Mouse (Mus musculus) adrenal gland, postnatal 25 days (tissue): Measurements from ENCODE around the gene Serinc2. TPM values are rescaled to one million over a fixed set of nuclear protein-coding genes. Genes with fewer than 3 reads are reported as not detected.

ENCODE experiments used
- total RNA-seq: library from RNA; stranded (reverse); gene quantifications from 2 replicates; pipeline ENCODE4 v1.2.3, GENCODE M21; 2021

Serinc2 gene
- total RNA-seq, 1 experiment from 2014 or later, result 0.85 TPM

Other genes starting within 250 kb of the Serinc2 start
- gene Col16a1, start 231.4 kb downstream of the Serinc2 start, total RNA-seq, result 14.1 and 14.8 TPM in 2 replicates
- gene Pef1, start 176.6 kb downstream of the Serinc2 start, total RNA-seq, result 68.0 and 70.3 TPM in 2 replicates
- 0.57 and 0.76 TPM in 2 replicates for gene Hcrtr1, start 139.8 kb downstream of the Serinc2 start, total RNA-seq
- 77.1 and 111 TPM in 2 replicates for gene Tinagl1, start 104.1 kb downstream of the Serinc2 start, total RNA-seq
- gene Gm853, start 56.8 kb downstream of the Serinc2 start, total RNA-seq, result not detected in 2 replicates
- 44.7 and 45.0 TPM in 2 replicates for gene Fabp3, start 29.4 kb upstream of the Serinc2 start, total RNA-seq
- not detected in 2 replicates for gene Gm10570, start 29.5 kb upstream of the Serinc2 start, total RNA-seq
- 40.3 and 43.1 TPM in 2 replicates for gene Zcchc17, start 80.7 kb upstream of the Serinc2 start, total RNA-seq
- 34.9 and 36.3 TPM in 2 replicates for gene Snrnp40, start 80.9 kb upstream of the Serinc2 start, total RNA-seq